Mouse (Mus musculus) gastrocnemius, postnatal 36 days (tissue): ENCODE results near the gene Gm498. TPM values are rescaled to one million over a fixed set of nuclear protein-coding genes. Genes with fewer than 3 reads are reported as not detected.

Experiments used
- DNase-seq, 2 experiments: peaks; one replicate each; pipeline ENCODE4 v3.0.0; 2022
- intact Hi-C: fragments of 180-260 bp; cut with DNase I; formaldehyde crosslinking; loops from one replicate; pipeline ENCODE4 v1.15.1; 2025
- long read RNA-seq, 2 experiments: library from polyadenylated mRNA; stranded (forward); transcript quantifications; one replicate each; pipeline ENCODE4 v2.0.0; 2021
- total RNA-seq, 2 experiments: library from RNA; stranded (reverse); gene quantifications; 2 replicates each; pipeline ENCODE4 v1.2.3; 2021

Gm498 gene
- not detected for total RNA-seq
- long read RNA-seq, experiment 1, result 0 reads
- long read RNA-seq, experiment 2, result 0 reads

DNA sequence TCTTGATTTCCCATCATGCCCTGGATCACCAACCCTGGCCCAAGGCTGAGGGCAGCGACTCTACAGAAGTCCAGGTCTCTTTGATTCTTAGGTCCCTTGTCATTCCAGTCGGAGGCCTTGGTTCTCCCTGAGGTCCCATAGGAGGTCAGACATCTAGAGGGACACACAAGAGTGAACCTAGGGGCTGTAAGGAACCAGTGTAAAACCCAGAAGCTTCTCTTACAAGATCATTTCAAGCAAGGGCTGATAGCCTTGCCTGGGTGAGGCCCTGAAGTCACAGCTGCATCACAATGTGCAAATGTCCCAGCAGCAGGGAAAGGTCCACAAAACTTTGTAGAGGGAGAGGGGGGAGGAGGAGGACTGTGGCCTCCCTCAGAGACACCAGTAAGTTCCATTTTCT, at the start of gene Gm498:
Gm498 (plus strand) TSS at position 301 of the 400 bp plus-strand sequence.
- intact Hi-C loops, result no loop called here
- no peak for DNase-seq

DNA sequence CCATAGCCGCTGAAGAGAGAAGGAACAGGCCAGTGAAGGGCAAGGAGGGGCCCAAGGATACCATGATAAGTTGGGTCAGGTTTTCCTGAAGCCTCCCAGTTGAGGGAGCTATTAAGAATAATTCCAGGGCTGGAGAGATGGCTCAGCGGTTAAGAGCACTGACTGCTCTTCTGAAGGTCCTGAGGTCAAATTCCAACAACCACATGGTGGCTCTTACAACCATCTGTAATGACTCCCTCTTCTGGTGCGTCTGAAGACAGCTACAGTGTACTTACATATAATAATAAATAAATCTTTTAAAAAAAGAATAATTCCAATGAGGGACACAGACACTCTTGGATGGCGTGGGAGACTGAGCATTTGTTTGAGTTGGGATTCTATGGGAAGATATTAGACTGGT, 47.4 kb upstream of the Gm498 start:
- no peak for DNase-seq
- intact Hi-C loops, result loop anchor here (5.0 kb wide), 1 partner anchor 88 kb away; no protein-coding TSS in a partner anchor

DNA sequence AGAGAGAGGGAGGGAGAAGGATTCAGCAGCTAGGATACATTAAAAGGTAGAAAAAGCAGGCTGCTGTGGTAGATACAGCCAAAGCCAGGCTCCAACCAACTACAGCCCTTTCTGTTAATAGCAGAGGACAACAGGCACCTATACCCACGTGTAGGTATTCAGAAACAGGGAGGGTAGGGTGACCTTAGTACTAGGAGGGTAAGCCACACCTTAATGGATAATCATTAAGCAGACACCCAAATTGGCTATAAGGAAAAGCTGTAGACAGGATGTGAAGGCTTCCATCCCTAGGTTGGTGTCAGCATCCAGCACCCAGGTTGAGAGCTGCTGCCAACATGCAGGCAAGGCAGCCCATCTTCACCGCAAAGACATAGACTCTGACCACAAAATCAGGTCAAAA, 45.4 kb upstream of the Gm498 start:
- DNase-seq, result no peak
- intact Hi-C loops, result no loop called here

DNA sequence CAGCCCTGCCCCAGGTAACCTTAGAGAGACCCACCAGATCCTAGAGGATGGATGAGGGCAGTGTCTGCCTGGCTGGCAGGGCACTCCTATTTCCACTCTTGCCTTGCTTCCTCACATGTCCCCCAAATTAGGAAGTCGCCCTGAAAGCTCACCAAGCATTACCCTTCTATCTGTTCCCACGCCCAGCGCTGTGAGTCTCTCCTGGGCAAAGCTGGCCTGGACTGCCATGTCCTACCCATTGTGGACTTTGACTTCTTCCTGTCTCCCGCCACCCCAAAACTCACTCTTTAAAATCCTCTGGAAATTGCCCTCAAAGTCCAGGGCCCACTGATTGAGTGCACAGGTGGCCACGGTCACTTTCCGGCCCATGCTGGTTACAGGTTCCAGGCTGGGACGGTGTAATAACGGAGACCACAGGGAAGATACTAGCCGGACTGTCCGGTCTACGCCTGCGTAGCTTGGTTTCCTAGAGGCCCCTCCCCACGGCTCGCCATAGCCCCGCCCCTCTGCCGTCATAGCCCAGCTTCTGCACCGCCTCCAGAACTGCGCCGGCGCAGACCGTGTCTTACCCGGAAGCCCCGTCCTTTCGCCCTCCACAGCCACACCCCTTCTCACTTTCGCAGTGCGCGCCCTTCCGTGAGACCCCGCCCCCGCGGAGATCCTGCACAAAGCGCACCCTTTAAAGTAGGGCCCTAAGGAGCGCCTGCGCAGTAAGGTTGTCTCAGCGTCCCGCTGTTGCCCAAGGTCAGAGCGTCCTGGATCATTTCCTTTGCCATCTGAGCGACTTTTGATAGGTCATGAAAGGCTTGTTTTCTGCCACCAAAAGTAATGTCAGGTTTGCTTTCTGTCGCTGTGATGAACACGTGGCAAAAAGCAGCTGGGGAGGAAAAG, 44.0 kb upstream of the Gm498 start, which contains the start of the genes Nadsyn1 and Dhcr7:
Nadsyn1 (minus strand) TSS at position 475 of the 891 bp plus-strand sequence.
Dhcr7 (plus strand) TSS at position 771 of the 891 bp plus-strand sequence.
- intact Hi-C loops, result no loop called here
- peak; percentile 98 to 100 for DNase-seq

DNA sequence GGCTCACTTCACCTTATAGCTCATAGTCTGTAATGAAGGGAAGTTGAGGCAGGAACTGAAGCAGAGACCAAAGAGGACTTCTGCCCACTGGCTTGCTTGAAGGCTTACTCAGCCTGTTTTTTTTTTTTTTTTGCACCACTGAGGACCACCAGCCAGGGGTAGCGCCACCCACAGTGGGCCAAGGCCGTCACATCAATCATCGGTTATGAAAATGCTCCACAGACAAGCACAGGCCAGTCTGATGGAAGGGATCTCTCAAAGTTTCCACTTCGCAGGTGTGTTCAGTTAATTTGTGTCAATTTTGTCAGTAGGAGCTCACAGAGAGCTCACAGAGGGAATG, 43.4 kb upstream of the Gm498 start:
- no peak for DNase-seq
- intact Hi-C loops, result no loop called here

DNA sequence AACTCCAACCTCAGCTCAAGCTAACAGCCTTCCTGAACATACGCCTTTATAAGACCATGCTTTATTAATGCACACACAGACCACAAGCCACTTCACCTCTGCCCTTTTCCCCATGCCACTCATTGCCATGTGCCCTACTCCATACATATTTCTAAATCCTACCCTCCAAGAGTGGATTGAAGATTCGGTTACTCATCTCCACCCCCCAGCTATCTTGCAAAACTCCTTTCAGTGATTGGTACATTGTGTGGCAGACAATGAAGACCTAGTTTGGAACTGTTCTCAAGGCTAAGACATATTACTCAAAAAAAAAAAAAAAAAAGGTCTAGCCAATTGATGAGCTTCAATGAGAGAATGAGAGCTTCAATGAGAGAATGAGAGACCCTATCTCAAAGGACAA, 39.7 kb upstream of the Gm498 start:
- intact Hi-C loops, result no loop called here
- no peak for DNase-seq

DNA sequence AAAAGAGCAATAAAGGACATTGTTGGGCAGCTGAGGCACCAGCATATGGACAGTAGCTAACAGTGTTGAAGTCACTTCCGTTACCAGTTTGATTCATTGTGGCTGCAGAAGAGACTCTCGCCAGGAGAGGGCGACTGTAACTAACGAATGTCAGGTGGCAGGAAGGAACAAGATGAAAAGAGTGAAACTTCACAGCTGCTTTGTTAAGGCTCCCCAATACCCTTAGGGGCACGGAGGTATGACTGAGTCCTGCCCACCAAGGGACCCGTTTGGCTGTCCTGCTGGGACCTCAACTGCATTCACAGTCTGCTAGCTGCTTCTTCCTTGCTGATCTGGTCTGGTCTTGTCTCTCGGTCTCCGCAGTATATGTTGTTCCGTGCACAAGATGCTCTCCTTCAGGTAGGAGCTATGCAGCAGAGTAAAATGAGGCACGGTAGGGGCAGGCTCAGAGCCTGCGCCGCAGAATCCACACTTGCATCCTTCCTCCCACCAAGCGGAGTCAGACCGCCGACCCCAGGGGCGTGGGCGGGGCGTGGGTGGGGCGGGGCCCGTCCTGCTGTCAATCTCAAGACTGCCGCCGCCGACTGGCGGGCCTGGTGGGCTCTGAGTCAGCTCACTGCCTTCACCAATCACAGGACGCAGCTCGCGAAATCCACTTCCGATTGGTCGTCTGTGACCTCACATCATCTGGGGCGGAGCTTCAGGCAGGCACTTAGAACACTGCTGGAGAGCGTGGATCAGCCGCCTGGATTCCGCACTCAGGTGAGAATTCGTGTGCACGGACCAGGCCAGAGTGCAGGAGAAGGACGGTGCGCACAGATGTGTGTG, 36.9 kb upstream of the Gm498 start:
- intact Hi-C loops, result loop anchor here (1.0 to 10.0 kb wide), 2 partner anchors 78 to 245 kb away; no protein-coding TSS in a partner anchor
- DNase-seq, result peak; percentile 84 to 90

DNA sequence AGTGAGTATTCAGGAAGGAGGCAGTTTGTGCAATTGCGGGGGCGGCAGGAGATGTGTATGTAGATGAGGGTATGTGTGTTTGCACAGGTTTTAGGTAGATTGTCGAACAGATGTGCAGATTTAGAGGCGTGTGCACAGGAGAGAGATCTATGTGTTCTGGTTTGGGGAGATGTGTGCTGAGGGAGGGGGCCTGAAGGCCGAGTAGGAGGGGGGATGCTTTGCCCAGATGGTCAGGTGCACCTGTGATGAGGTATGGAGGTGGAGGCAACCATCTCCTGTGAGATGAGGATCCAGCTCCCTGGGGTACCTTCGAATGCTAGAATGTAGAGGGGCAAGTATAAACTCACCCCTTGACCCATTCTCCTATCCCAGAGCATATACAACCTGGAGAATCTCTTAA, 36.2 kb upstream of the Gm498 start:
- intact Hi-C loops, result loop anchor here (1.0 to 10.0 kb wide), 2 partner anchors 77 to 244 kb away; no protein-coding TSS in a partner anchor
- no peak for DNase-seq

DNA sequence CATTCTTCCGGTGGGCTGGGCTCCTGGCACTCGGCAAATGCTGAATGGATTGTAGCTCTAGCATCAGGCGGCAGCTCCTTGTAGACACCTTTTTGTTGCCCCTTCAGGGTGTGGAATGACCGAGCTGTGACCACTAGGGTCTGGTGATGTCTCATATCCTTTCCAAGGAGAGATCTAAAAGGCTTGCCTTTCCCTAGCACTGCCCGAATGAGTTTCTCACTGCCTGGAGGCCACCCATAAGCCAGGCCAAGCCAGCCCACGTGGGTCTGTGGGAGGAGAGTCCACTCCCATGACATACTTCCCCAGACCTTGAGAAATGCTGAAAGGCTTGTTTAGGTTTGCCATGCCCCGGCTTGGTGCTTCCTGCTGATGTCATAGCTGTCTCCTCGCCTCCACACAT, 34.4 kb upstream of the Gm498 start:
- no peak for DNase-seq
- intact Hi-C loops, result loop anchor here (10.0 kb wide), 1 partner anchor 243 kb away; no protein-coding TSS in a partner anchor

DNA sequence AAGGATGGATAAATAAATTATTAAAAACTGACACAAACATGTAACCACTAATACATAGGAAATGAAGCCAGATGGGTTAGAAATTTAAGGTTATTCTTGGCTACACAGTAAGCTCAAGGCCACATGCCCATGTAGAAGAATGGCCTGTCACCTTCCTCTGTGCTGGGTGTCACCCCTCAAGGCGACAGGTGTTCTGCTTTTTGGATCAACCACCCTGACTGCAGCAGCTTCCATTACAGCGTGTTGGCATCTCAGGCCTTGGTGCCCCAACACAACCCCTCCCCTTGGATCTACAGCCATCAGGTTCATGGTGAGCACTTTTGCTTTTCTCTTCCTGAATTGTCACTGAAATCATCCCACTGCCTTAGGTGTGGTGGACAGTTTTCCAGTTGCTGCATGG, 34.0 kb upstream of the Gm498 start:
- intact Hi-C loops, result loop anchor here (10.0 kb wide), 1 partner anchor 242 kb away; no protein-coding TSS in a partner anchor
- no peak for DNase-seq

DNA sequence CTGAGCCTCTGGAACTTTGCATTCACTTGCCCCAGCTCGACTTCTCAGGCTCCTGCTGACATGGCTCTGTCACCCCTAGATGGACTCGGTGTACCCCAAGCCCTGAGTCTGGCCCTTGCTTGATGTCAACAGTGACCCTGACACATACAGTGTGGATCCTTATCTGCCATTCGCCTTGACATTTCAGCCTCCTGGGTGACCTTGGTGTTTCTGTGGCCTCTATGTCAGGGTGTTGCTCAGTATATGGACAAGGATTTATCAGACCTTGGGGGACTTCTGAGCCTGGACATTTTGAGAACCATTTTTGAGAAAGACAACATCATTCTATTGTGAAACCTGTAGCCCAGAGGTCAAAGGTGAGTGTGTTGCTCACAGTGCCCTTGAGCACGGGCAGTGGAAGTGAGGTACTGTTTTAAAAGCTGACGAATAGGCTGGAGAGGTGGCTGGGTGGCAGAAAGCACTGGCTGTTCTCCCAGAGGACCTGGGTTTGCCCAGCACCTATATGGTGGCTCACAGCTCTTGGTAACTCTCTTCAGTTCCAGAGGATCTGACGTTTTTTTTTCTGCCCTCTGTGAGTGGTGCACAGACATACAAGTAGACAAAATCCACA, 33.0 kb upstream of the Gm498 start:
- DNase-seq, result no peak
- intact Hi-C loops, result loop anchor here (10.0 kb wide), 1 partner anchor 241 kb away; no protein-coding TSS in a partner anchor

DNA sequence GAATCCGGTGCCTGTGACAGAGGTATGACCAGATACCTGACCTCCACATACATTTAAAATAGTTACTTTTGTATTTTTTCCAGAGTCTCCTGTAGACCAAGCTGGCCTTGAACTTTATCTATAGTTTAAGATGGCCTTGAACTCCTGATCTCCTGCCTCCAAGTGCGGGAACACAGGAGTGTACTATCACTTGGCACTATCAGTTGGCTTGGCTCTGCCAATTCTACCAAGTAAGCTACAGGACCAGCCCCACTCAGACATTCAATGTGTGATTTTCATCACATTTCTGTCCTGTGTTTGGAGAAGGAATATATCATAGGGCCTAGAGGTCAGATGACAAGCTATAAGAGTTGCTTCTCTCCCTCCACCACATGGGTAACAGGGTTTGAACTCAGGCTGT, 32.3 kb upstream of the Gm498 start:
- intact Hi-C loops, result loop anchor here (10.0 kb wide), 1 partner anchor 240 kb away; no protein-coding TSS in a partner anchor

DNA sequence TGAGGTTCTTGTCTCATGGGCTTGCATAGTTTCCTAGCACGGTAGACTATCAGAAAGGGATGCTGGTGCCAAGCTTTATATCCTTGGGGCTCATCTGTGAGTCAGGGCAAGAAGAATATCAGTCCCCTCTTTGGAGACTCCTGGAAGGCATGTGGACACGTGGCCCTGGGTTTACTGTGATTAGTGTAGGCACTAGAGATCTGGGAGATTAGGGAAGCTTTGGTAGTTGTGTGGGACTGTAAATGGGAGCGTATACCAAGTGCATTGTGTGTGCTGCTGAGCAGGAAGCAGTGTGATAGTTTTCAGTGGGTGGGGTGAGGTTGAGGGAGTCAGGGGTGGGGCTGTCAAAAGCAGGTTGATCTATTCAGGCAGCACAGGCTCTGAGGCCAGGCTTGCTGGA, 31.7 kb upstream of the Gm498 start:
- intact Hi-C loops, result loop anchor here (10.0 kb wide), 1 partner anchor 240 kb away; no protein-coding TSS in a partner anchor
- no peak for DNase-seq

More for the DNA sequence above, 32.3 kb upstream of the Gm498 start:
- DNase-seq, result no peak

DNA sequence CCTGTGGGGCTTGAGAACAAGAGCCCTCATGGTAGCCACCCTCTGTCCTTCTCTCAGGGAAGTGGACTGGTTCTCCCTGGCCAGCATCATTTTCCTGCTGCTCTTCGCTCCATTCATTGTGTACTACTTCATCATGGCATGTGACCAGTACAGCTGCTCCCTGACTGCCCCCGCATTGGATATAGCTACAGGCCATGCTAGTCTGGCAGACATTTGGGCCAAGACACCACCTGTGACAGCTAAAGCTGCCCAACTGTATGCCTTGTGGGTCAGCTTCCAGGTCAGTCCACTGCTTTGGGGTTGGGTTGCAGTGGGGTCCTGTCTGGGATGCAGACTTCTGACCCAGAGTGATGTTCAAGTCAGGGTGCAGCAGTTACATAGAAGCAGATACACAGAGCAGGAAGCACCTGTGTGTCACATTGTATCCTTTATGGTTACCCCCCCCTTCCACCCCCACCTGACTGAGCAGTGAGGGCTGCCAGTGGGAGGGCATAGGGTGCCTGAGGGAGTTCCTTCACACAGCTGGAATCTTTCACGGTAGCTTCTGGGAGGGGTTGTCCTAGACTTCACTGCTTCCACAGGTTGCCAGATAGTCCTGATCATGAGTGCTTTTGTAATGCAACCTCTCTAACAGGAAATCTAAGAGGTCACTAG, 28.8 kb upstream of the Gm498 start:
- DNase-seq, result no peak
- intact Hi-C loops, result loop anchor here (10.0 kb wide), 1 partner anchor 237 kb away; no protein-coding TSS in a partner anchor

DNA sequence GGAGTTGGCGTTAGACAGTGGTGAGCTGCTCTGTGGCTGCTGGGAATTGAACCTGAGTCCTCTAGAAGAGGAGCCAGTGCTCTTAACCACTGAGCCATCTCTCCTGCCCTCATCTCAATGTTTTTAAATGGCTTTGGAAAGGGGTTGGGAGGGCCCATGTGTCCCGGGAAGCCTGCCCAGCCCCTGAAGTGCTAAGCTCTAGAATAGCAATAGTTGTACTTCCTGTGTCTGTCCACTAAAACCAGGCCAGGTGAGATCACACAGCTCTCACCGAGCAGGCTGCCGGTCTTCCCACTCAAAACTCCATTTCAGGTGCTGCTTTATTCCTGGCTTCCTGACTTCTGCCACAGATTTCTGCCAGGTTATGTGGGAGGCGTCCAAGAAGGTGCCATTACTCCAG, 26.5 kb upstream of the Gm498 start:
- intact Hi-C loops, result no loop called here
- no peak for DNase-seq

DNA sequence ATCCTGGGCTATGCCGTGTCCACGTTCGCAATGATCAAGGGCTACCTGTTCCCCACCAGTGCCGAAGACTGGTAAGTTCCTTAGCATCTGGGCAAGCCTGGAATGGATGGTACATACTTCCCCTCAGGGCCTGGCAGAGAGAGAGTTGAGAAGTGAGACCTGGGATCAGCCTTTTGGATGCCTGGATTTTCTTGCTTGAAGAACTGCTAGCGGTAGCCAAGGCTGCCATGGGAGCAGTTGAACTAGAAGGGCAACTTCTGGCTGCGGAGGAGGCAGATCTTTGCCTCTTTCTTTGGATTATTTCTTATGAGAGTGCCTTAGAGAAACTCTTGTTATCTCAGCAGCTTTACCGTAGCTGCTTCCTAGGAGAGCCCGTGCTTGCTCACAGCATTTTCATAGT, 25.3 kb upstream of the Gm498 start:
- intact Hi-C loops, result no loop called here
- no peak for DNase-seq

DNA sequence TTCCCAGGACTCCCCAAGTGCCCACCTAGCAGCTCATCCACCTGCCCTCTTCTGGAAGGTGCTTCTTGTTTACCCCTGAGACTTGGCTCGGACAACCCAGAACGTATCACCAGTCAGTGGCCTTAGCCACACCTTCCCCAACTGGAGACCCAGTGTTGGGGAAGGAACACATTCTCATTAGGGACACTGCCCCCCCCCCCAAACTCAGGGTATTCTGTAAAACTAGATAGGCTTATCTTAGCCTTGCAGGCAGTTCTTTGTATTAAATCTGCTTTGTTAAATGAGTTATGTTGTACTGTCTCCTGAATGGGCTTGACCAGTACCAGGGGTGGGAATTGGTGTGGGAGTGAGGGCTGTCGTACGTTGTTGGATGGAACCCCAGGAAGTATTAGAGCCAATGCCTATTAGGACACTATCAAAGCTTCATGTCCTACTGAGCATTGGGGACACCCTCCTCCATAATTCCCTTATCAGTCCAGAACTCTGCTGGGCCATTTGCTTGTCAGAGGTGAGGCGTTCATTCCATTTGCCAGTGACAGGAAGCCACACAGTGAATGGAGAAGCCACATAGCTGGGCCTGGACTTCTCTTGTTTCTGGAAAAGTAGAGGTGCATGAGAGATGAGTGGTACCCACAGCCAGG, 18.4 kb upstream of the Gm498 start:
- intact Hi-C loops, result no loop called here

DNA sequence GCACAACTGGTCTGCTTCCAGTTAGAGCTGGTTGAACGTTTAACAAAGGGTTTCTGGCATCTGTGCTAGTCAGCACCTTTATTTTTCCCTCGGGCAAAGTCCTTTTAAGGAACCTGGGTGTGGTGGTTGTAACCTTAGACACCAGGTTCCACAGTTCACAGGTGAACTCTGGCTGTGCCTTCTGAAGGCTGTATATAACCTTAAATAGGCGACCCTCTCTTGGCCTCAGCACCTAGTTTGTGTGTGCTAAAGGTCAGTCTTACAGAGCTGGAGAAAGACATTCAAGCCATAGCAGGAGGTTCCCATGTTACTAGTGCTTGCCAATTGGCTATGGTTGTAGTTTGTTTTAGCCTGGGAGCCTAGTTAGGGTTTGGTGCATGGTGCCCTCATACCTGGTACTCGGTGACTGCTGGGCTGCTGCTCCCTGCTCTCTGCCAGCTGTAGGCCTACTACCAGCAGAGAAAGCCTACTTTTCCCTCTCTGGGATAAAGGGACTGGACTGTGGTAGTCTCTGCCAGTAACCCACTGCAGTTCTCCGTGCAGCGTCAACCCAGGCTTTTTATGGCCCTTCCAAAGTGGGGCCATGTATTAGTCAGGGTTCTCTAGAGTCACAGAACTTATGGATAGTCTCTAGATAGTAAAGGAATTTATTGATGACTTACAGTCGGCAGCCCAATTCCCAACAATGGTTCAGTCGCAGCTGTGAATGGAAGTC, 17.7 kb upstream of the Gm498 start:
- no peak for DNase-seq
- intact Hi-C loops, result no loop called here

More for the DNA sequence above, 18.4 kb upstream of the Gm498 start:
- DNase-seq, result no peak

DNA sequence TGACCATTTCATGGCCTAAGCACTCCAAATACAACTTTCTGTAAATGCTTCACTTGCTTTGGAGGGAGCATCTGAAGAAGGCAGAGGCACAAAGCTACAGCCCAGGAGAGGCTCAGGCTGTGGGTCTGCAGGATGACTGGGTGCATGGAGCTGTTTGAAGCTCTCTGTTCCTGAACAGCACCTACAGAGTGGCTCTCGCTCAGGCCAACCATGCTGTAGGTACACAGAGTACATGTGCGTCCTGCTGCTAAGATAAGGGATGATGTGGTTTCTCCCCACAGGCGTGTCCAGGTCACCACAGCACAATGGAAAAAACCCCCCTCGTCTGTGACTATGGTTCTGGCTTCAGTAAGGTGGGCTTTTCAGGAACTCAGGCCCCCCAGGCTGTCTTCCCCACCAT, 2.2 kb downstream of the Gm498 start:
- DNase-seq, result no peak
- intact Hi-C loops, result no loop called here
